Mouse (Mus musculus) CH12.LX (cell line): ENCODE results near the gene Agap1. TPM values are rescaled to one million over a fixed set of nuclear protein-coding genes. Genes with fewer than 3 reads are reported as not detected.

Source experiments
- DNase-seq: peaks from one replicate; pipeline ENCODE4 v3.0.0-alpha.2; 2013; ENCODE audit errors: extremely low read depth
- H3K27ac ChIP-seq: 2 replicates; pipeline ENCODE4 v1.5.1; 2012; ENCODE audit warnings: low read depth, mild to moderate bottlenecking, control low read depth, moderate library complexity; ENCODE audit not compliant: insufficient read depth
- H3K27me3 ChIP-seq: replicated peaks from 2 replicates; pipeline ENCODE3; 2012; ENCODE audit warnings: inconsistent platforms
- H3K36me3 ChIP-seq, 2 experiments: replicated peaks in 1 of 2; 2 replicates each; pipeline versions ENCODE3 to v1.6.1; 2012; ENCODE audit warnings: inconsistent platforms in 1 of 2, low read length in 1 of 2, mild to moderate bottlenecking in 1 of 2, mixed read lengths in 1 of 2, moderate library complexity in 1 of 2; ENCODE audit not compliant: control insufficient read depth in 1 of 2, insufficient read depth in 1 of 2
- H3K4me1 ChIP-seq, 2 experiments: 2 replicates each; pipeline ENCODE4 v1.6.1; 2012; ENCODE audit warnings: inconsistent platforms in 1 of 2, moderate library complexity in 1 of 2; ENCODE audit not compliant: insufficient read depth in 2 of 2, control insufficient read depth in 1 of 2
- H3K4me2 ChIP-seq: 2 replicates; pipeline ENCODE4 v1.6.1; 2012; ENCODE audit warnings: low read depth, mild to moderate bottlenecking, control low read depth; ENCODE audit not compliant: poor library complexity, insufficient read depth, severe bottlenecking
- H3K4me3 ChIP-seq, 3 experiments: fragments of 150-350 bp in 1 of 3; sonication (generic) in 1 of 3; replicated peaks in 1 of 3; 2 replicates each; pipeline versions ENCODE3 to v1.5.1; 2011 to 2012; ENCODE audit warnings: low read depth in 2 of 3, low read length in 2 of 3, mild to moderate bottlenecking in 2 of 3, moderate library complexity in 2 of 3, control low read depth in 1 of 3, improper control_type of control experiment in 1 of 3, inconsistent platforms in 1 of 3, mixed read lengths in 1 of 3; ENCODE audit not compliant: poor library complexity in 1 of 3
- H3K79me2 ChIP-seq: replicated peaks from 2 replicates; pipeline ENCODE4 v1.6.1; 2012; ENCODE audit warnings: mild to moderate bottlenecking, moderate library complexity; ENCODE audit not compliant: control insufficient read depth, poor library complexity, insufficient read depth, severe bottlenecking; ENCODE audit errors: extremely low read depth
- H3K9ac ChIP-seq: 2 replicates; pipeline ENCODE4 v1.6.1; 2012; ENCODE audit warnings: low read depth, mild to moderate bottlenecking, control low read depth, moderate library complexity; ENCODE audit not compliant: insufficient read depth
- H3K9me3 ChIP-seq: replicated peaks from 2 replicates; pipeline ENCODE3; 2012; ENCODE audit warnings: low read length, inconsistent platforms, mixed read lengths
- BHLHE40 ChIP-seq: IDR thresholded peaks from 2 replicates; pipeline ENCODE4 v1.6.1; 2011; ENCODE audit warnings: mild to moderate bottlenecking, low read depth, low read length, improper control_type of control experiment
- E2F4 ChIP-seq: IDR thresholded peaks from 2 replicates; pipeline ENCODE4 v1.6.1; 2011; ENCODE audit warnings: low read depth, low read length, improper control_type of control experiment; ENCODE audit not compliant: insufficient replicate concordance
- MEF2A ChIP-seq: IDR thresholded peaks from 2 replicates; pipeline ENCODE4 v1.6.1; 2014; ENCODE audit warnings: low read depth, mild to moderate bottlenecking, inconsistent platforms, low read length, improper control_type of control experiment, borderline replicate concordance
- NELFE ChIP-seq: IDR thresholded peaks from 2 replicates; pipeline ENCODE4 v1.6.1; 2011; ENCODE audit warnings: low read depth, low read length, improper control_type of control experiment
- NRF1 ChIP-seq: IDR thresholded peaks from 2 replicates; pipeline ENCODE4 v1.6.1; 2014; ENCODE audit warnings: low read depth, mild to moderate bottlenecking, inconsistent platforms, low read length, improper control_type of control experiment, moderate library complexity
- POLR2A ChIP-seq: IDR thresholded peaks from 2 replicates; pipeline ENCODE4 v1.6.1; 2011; ENCODE audit warnings: low read depth, mild to moderate bottlenecking, improper control_type of control experiment, low read length
- RCOR1 ChIP-seq: conservative IDR thresholded peaks from 2 replicates; pipeline ENCODE4 v1.6.1; 2012; ENCODE audit warnings: low read depth, mild to moderate bottlenecking, inconsistent platforms, low read length, improper control_type of control experiment
- TBP ChIP-seq: conservative IDR thresholded peaks from 2 replicates; pipeline ENCODE4 v1.6.1; 2011; ENCODE audit warnings: low read depth, low read length, improper control_type of control experiment
- ZC3H11A ChIP-seq: IDR thresholded peaks from 2 replicates; pipeline ENCODE4 v1.6.1; 2012; ENCODE audit warnings: low read depth, mild to moderate bottlenecking, inconsistent platforms, low read length, improper control_type of control experiment
- ZKSCAN1 ChIP-seq: IDR thresholded peaks from 2 replicates; pipeline ENCODE4 v1.6.1; 2012; ENCODE audit warnings: low read depth, inconsistent platforms, low read length, improper control_type of control experiment, borderline replicate concordance
- ZMIZ1 ChIP-seq: IDR thresholded peaks from 2 replicates; pipeline ENCODE4 v1.6.1; 2012; ENCODE audit warnings: low read depth, mild to moderate bottlenecking, inconsistent platforms, low read length, improper control_type of control experiment
- dilution Hi-C: fragments of 300-500 bp; cut with MboI; formaldehyde crosslinking; loops from 2 replicates; pipeline ENCODE4 v1.14.3; 2020; ENCODE audit warnings: low sequenced_read_pairs; ENCODE audit not compliant: extremely low pct_unique_long_range_greater_than_20kb, extremely low pct_ligation_motif_present
- in situ Hi-C: fragments of 300-500 bp; cut with MboI; formaldehyde crosslinking; loops from 3 replicates; pipeline ENCODE4 v1.14.3; 2019; ENCODE audit warnings: low sequenced_read_pairs, low pct_ligation_motif_present, low pct_unique_long_range_greater_than_20kb, mixed read lengths
- polyA plus RNA-seq: library from polyadenylated mRNA; unstranded; fragments of >175 nt; gene quantifications from 2 replicates; pipeline ENCODE4 v1.2.1, GENCODE M21; 2012; ENCODE audit warnings: low read depth; ENCODE audit not compliant: insufficient read length
- total RNA-seq, 2 experiments: library from RNA; depleted of rRNA; stranded (reverse); fragments of 300-350 nt in 1 of 2; fragments of >200 nt in 1 of 2; gene quantifications; 2 replicates each; pipeline ENCODE4 v1.2.3; 2012 to 2014

The Agap1 gene
- total and polyA plus RNA-seq, 3 experiments: not detected

DNA sequence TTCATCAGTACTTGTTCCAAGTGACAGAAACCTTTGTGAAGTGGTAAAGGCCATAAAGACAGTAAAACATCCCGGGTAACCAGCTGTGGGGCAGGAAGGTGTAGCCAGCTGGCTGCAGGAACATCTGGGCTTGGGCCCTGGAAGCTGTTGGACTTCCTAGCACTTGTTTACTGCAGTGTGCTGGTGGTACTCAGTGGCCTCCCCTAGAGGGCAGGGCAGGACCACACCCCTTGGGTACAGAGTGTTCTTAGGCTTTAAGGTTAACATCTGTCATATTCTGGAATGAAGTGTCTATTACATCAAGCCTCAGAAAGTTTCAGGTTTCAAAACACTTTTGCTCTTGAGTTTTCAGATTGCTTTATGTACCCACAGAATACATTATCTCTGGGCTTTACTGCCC, 376.5 kb downstream of the Agap1 start:
- no peak for TF ChIP-seq TBP
- TF ChIP-seq MEF2A: no peak
- Histone ChIP-seq H3K27me3 (no peaks in the 10 kb centered on the region), H3K4me1 (no peaks in the 10 kb centered on the region), H3K9me3 (peaks cover 89% of the 10 kb centered on the region), H3K4me2 (no peak overlapping the region), H3K27ac (no peak overlapping the region), H3K9ac (no peak overlapping the region), H3K4me3 (no peak overlapping the region), H3K36me3 (no peaks in the 10 kb centered on the region), H3K79me2 (no peaks in the 10 kb centered on the region)
- in situ Hi-C loops: no loop called here
- no peak for DNase-seq
- dilution Hi-C loops: no loop called here

DNA sequence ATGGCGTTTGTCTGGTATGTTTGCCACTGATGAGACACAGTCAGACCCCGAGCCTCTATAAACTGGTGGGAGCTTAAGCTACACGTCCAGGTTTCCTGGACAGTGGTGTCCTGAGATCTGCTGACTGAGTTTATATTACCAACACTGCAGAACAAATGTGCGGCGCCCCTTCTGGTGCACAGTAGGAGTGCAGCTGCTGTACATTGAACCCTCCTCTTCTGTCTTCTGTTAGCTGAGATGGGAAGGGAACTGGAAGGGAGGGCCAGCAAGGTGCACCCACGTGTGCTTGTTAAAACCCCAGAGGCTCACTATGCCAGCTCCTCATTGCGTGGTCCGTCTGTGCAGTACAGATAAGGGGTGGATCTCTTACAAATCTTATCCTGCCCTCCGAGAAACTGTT, 389.5 kb downstream of the Agap1 start:
- no peaks in the 10 kb centered on the region for H3K27me3 ChIP-seq
- H3K79me2 ChIP-seq: no peaks in the 10 kb centered on the region
- no peak overlapping the region for H3K4me2 ChIP-seq
- dilution Hi-C loops: no loop called here
- no peak overlapping the region for H3K9ac ChIP-seq
- peaks cover 90% of the 10 kb centered on the region for H3K9me3 ChIP-seq
- H3K4me3 ChIP-seq: no peak overlapping the region
- H3K27ac ChIP-seq: no peak overlapping the region
- no peaks in the 10 kb centered on the region for H3K4me1 ChIP-seq
- in situ Hi-C loops: no loop called here
- no peak for DNase-seq
- no peaks in the 10 kb centered on the region for H3K36me3 ChIP-seq
- TF ChIP-seq ZC3H11A (no peak), NRF1 (no peak), ZKSCAN1 (no peak)

DNA sequence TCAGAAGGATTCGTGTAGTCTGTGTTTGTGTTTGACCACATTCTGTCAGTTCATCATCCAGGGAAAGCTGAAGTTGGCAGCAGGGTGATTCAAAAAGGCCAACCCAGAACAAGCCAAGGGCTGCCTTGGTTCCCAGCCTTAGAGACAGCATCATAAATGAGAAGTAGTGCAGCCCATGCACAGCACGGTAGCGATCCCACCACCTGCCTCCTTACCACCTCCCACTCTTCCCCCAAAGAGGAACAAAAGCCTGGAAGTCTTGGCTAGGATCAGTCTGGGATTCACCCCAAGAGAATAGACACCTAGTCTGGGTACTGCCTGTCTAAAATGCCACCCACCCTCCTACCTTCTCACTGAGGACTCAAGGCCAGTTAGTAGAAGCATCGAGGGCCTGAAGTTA, 390.9 kb downstream of the Agap1 start:
- in situ Hi-C loops (no loop called here), dilution Hi-C loops (no loop called here)
- no peaks in the 10 kb centered on the region for H3K79me2 ChIP-seq
- no peak for TF ChIP-seq RCOR1
- TF ChIP-seq NELFE: no peak
- no peaks in the 10 kb centered on the region for H3K36me3 ChIP-seq
- no peak for DNase-seq
- no peak overlapping the region for H3K4me3 ChIP-seq
- H3K9ac ChIP-seq: no peak overlapping the region
- H3K27me3 ChIP-seq: no peaks in the 10 kb centered on the region
- H3K4me2 ChIP-seq: no peak overlapping the region
- no peaks in the 10 kb centered on the region for H3K4me1 ChIP-seq
- peaks cover 90% of the 10 kb centered on the region for H3K9me3 ChIP-seq
- H3K27ac ChIP-seq: no peak overlapping the region

DNA sequence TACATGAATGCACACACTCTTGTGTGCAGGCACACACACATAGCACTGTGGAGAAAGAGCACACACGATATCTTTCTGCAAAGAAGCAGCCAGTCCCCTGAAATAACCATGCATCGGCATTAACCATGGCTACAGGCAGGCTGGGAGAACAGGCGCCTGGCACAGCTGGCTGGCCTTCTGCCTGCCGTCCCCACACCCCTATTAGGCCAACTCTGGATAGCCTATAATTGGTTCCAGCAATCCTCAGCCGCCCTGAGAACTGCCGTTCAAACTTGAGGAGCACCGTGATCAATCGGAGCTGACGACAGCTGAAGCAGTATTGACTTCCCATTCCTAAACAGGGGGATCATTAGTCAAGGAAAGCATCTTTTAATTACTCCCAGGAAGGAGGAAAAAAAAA, 391.5 kb downstream of the Agap1 start:
- Histone ChIP-seq H3K9me3 (peaks cover 90% of the 10 kb centered on the region), H3K4me2 (no peak overlapping the region), H3K4me3 (no peak overlapping the region), H3K4me1 (no peaks in the 10 kb centered on the region), H3K27me3 (no peaks in the 10 kb centered on the region), H3K79me2 (no peaks in the 10 kb centered on the region), H3K9ac (no peak overlapping the region), H3K36me3 (no peaks in the 10 kb centered on the region), H3K27ac (no peak overlapping the region)
- no peak for DNase-seq
- in situ Hi-C loops (no loop called here), dilution Hi-C loops (no loop called here)
- TF ChIP-seq TBP (no peak), ZMIZ1 (no peak), RCOR1 (no peak), E2F4 (no peak), POLR2A (no peak), BHLHE40 (no peak), MEF2A (no peak)
